Comparison of ENCODE assay signal across 25 mouse cellular contexts in genomic region chr4:87942921-87943403, GRCm38 (mm10).
DNase-seq lines count a peak whose midpoint lies in the region; ATAC-seq and TF ChIP-seq lines count a peak whose summit lies in the region.
"Had no signal": no experiment of that assay in that cellular context is flagged by ENCODE, and none has a peak within 500 bp of the region (broad histone marks: within the 10 kb centered on the region; RNA-seq: fewer than 3 reads in every experiment).

No protein-coding gene starts in this region.

- no peaks in the 10 kb centered on the region for H3K36me3 ChIP-seq in neural tube, embryonic 15.5 days
- H3K36me3 ChIP-seq in MEL (ENCODE audit: control insufficient read depth in 1 of 2, insufficient read depth in 2 of 2, low read length in 2 of 2) = peaks cover 0 to 11% of the 10 kb centered on the region in 2 experiments; a peak in 2 of 4 replicates
- H3K36me3 ChIP-seq: embryonic facial prominence, embryonic 10.5 days; embryonic facial prominence, embryonic 12.5 days; forebrain, embryonic 15.5 days had no signal

- no peak for TF ChIP-seq POLR2A in MEL (IDR thresholded peaks at IDR 0.05; ENCODE audit: control insufficient read depth in 1 of 2, insufficient read depth in 1 of 2, low read depth in 1 of 2, low read length in 2 of 2, poor library complexity in 1 of 2)

- no peak overlapping the region for H3K4me3 ChIP-seq in neural tube, embryonic 15.5 days (replicated peaks)
- no peak overlapping the region for H3K4me3 ChIP-seq in MEL (ENCODE audit: control insufficient read depth in 1 of 2, insufficient read depth in 1 of 2, low read depth in 2 of 2, low read length in 2 of 2)
- H3K4me3 ChIP-seq: embryonic facial prominence, embryonic 10.5 days; embryonic facial prominence, embryonic 12.5 days; forebrain, embryonic 13.5 days; forebrain, embryonic 15.5 days had no signal

- no peak for DNase-seq in neural tube, embryonic 10.5 days (ENCODE audit: extremely low spot score, low spot score)
- no peak for DNase-seq in MEL (ENCODE audit: low read depth, low spot score)
- DNase-seq in left cerebral cortex, postnatal 25 days (ENCODE audit: low spot score in 2 of 2) = no peak
- DNase-seq in urinary bladder, postnatal 4 days (ENCODE audit: low spot score in 2 of 2) = no peak
- DNase-seq: adrenal gland, adult 8-10 months; adrenal gland, postnatal 14 days; adrenal gland, postnatal 36 days; B cell, adult 2 months; cerebellum, adult 11-12 months; cerebellum, adult 2 months; cerebellum, adult 9-10 months; cerebellum, postnatal 10 days; cerebellum, postnatal 25 days; forebrain, postnatal 0 days had no signal

- H3K27ac ChIP-seq in neural tube, embryonic 15.5 days (replicated peaks) = 0 out of 2 replicates have a peak overlapping the region, but pooled peaks have one; percentile 41
- H3K27ac ChIP-seq in MEL (ENCODE audit: control insufficient read depth, low read depth, low read length) = no peak overlapping the region
- H3K27ac ChIP-seq: embryonic facial prominence, embryonic 10.5 days; embryonic facial prominence, embryonic 12.5 days; forebrain, embryonic 13.5 days; forebrain, embryonic 15.5 days had no signal

- intact Hi-C loops in left cerebral cortex, postnatal 25 days (cut with DNase I) = no loop called here

- no peak for TF ChIP-seq EP300 in MEL (IDR thresholded peaks at IDR 0.05; ENCODE audit: low read depth in 1 of 2, low read length in 2 of 2)

- no peaks in the 10 kb centered on the region; the same call in 1 of the 2 replicates for H3K79me2 ChIP-seq in MEL (ENCODE audit: control insufficient read depth, insufficient read depth, low read length, poor library complexity)

- TF ChIP-seq CTCF in MEL (IDR thresholded peaks at IDR 0.05 in 2 of 3, conservative IDR thresholded peaks at IDR 0.05 in 1 of 3; ENCODE audit: control insufficient read depth in 1 of 3, insufficient read depth in 1 of 3, low read depth in 2 of 3, low read length in 3 of 3, poor library complexity in 1 of 3, severe bottlenecking in 1 of 3) = no peak

- no peaks in the 10 kb centered on the region for H3K27me3 ChIP-seq in neural tube, embryonic 15.5 days (replicated peaks)
- no peaks in the 10 kb centered on the region for H3K27me3 ChIP-seq in MEL (ENCODE audit: control insufficient read depth in 1 of 2, insufficient read depth in 2 of 2, low read length in 2 of 2)
- H3K27me3 ChIP-seq: CH12.LX; embryonic facial prominence, embryonic 12.5 days; forebrain, embryonic 13.5 days; forebrain, embryonic 15.5 days; Patski had no signal

- no peak for ATAC-seq in neural tube, embryonic 15.5 days (ENCODE audit: low FRiP score)
- peak; percentile 62 for ATAC-seq in megakaryocyte, adult 5-6 weeks (ENCODE audit: poor library complexity, severe bottlenecking)
- ATAC-seq: activated CD4-positive, CD25-positive, alpha-beta regulatory T cell, adult 4 months; CD4-positive, CD25-positive, alpha-beta regulatory T cell, adult 4 months; forebrain, embryonic 13.5 days; forebrain, embryonic 15.5 days; forebrain, postnatal 0 days; Patski had no signal

- H3K9me3 ChIP-seq in neural tube, embryonic 15.5 days (replicated peaks) = no peaks in the 10 kb centered on the region
- H3K9me3 ChIP-seq in MEL (replicated peaks; ENCODE audit: insufficient read depth, low read length) = no peaks in the 10 kb centered on the region
- H3K9me3 ChIP-seq: embryonic facial prominence, embryonic 10.5 days; embryonic facial prominence, embryonic 12.5 days; forebrain, embryonic 13.5 days; forebrain, embryonic 15.5 days; G1E had no signal

- H3K4me2 ChIP-seq in neural tube, embryonic 15.5 days = no peak overlapping the region
- H3K4me2 ChIP-seq: embryonic facial prominence, embryonic 12.5 days; forebrain, embryonic 13.5 days; forebrain, embryonic 15.5 days had no signal

- WGBS in neural tube, embryonic 15.5 days = 89% methylated on average over 8 of the region's 8 CpGs

- H3K9ac ChIP-seq in neural tube, embryonic 15.5 days (replicated peaks) = no peak overlapping the region
- H3K9ac ChIP-seq in MEL (ENCODE audit: control insufficient read depth, low read depth, low read length, poor library complexity, severe bottlenecking) = no peak overlapping the region
- H3K9ac ChIP-seq: embryonic facial prominence, embryonic 12.5 days; forebrain, embryonic 13.5 days; forebrain, embryonic 15.5 days; forebrain, postnatal 0 days had no signal

- no peak for TF ChIP-seq RAD21 in MEL (IDR thresholded peaks at IDR 0.05; ENCODE audit: low read depth, low read length)

- H3K4me1 ChIP-seq in neural tube, embryonic 15.5 days = peaks cover 11% of the 10 kb centered on the region
- H3K4me1 ChIP-seq in MEL (ENCODE audit: control insufficient read depth in 1 of 2, insufficient read depth in 2 of 2, low read length in 2 of 2) = peaks cover 0 to 3% of the 10 kb centered on the region in 2 experiments; a peak in 3 of 4 replicates

TF ChIP-seq in MEL, 35 proteins besides CTCF, POLR2A, EP300 and RAD21:
- TF ChIP-seq ZKSCAN1 (IDR thresholded peaks at IDR 0.05; ENCODE audit: low read depth, low read length) (peak; percentile 91), SIN3A (IDR thresholded peaks at IDR 0.05; ENCODE audit: low read length) (no peak)
